Mouse (Mus musculus) bone marrow macrophage, adult 2 months (primary cell): ENCODE results near the gene Trpm3. TPM values are rescaled to one million over a fixed set of nuclear protein-coding genes. Genes with fewer than 3 reads are reported as not detected.
"Not testable (repeated sequence)": the region's sequence is repeated elsewhere in the genome, so short reads cannot be mapped to it uniquely, and the experiment has no call there.

Source experiments
- H3K27ac ChIP-seq: 2 replicates; pipeline ENCODE4 v1.5.1; 2012; ENCODE audit warnings: low read depth, low read length; ENCODE audit not compliant: insufficient read depth
- H3K4me1 ChIP-seq: 2 replicates; pipeline ENCODE4 v1.6.1; 2012; ENCODE audit warnings: low read length; ENCODE audit not compliant: control insufficient read depth, insufficient read depth
- H3K4me3 ChIP-seq: 2 replicates; pipeline ENCODE4 v1.5.1; 2012; ENCODE audit warnings: mild to moderate bottlenecking, low read length, moderate library complexity; ENCODE audit not compliant: insufficient read depth
- CTCF ChIP-seq: IDR thresholded peaks from 2 replicates; pipeline ENCODE4 v1.5.1; 2012; ENCODE audit warnings: low read depth, mild to moderate bottlenecking, low read length, moderate library complexity
- POLR2A ChIP-seq: IDR thresholded peaks from 2 replicates; pipeline ENCODE4 v1.6.1; 2012; ENCODE audit warnings: mild to moderate bottlenecking, low read depth, low read length, borderline replicate concordance
- polyA plus RNA-seq: library from polyadenylated mRNA; stranded (reverse); fragments of >200 nt; gene quantifications from 2 replicates; pipeline ENCODE4 v1.2.4, GENCODE M21; 2012; ENCODE audit not compliant: missing spikeins, insufficient read depth, insufficient read length

Gene Trpm3
- polyA plus RNA-seq, 1 experiment = not detected

DNA sequence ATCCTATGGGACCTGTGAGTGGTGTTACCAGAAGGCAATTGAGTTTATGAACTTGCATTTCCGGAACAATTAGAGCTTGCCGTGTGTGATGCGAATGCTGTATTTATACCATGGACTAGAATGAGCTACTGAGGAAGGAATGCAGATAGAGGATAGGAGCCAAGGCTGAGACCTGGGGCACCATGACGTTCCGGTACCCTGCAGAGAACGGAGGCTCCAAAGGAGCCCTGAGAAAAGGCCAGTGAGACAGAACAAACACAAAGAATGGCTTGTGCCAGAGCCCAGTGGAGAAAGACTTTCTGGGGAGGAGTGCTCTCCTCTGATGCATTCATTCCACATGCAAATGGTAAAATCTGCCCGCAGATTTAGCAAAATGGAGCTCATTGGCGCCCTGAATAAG is 682.9 kb downstream of the Trpm3 start:
- Histone ChIP-seq H3K27ac (no peak overlapping the region), H3K4me1 (no peaks in the 10 kb centered on the region), H3K4me3 (no peak overlapping the region)
- TF ChIP-seq POLR2A = no peak
- TF ChIP-seq CTCF = no peak

- no peaks in the 10 kb centered on the region for H3K4me1 ChIP-seq
- H3K27ac ChIP-seq = no peak overlapping the region
- TF ChIP-seq CTCF (no peak), POLR2A (no peak)
- no peak overlapping the region for H3K4me3 ChIP-seq
Measured at GRCm38 (mm10) chr19:22823491-22823981, 684.7 kb downstream of the Trpm3 start.

- no peaks in the 10 kb centered on the region for H3K4me1 ChIP-seq
- H3K4me3 ChIP-seq = no peak overlapping the region
- H3K27ac ChIP-seq = no peak overlapping the region
- TF ChIP-seq CTCF (no peak), POLR2A (no peak)
Measured at GRCm38 (mm10) chr19:22825812-22826211, 687.0 kb downstream of the Trpm3 start.

DNA sequence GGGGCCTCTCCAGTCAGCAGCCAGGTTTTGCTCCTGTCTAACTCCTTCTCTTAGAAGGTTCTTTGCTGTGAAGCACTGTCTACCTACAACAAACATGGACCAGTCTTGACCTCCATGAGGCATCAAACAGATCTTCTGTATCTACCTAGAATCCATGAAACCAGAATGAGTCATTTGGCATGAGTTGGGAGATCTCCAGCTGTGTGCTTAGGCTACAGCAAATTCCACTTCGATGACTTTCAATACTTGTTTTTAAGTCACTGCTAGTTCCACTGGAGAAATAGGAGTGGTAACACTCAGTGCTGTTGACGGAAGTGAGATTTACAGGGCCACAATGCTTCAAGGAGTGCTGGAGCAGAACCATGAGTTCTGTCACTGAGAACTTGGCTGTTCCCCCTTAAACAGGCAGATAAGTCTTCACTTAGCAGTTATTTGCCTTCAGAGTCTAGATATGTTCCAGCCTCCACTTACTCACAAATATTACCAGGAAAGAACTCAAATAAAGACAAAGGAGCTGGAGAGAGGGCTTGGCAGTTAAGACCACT is 689.4 kb downstream of the Trpm3 start:
- TF ChIP-seq CTCF (no peak), POLR2A (no peak)
- Histone ChIP-seq H3K4me1 (no peaks in the 10 kb centered on the region), H3K27ac (no peak overlapping the region), H3K4me3 (no peak overlapping the region)

DNA sequence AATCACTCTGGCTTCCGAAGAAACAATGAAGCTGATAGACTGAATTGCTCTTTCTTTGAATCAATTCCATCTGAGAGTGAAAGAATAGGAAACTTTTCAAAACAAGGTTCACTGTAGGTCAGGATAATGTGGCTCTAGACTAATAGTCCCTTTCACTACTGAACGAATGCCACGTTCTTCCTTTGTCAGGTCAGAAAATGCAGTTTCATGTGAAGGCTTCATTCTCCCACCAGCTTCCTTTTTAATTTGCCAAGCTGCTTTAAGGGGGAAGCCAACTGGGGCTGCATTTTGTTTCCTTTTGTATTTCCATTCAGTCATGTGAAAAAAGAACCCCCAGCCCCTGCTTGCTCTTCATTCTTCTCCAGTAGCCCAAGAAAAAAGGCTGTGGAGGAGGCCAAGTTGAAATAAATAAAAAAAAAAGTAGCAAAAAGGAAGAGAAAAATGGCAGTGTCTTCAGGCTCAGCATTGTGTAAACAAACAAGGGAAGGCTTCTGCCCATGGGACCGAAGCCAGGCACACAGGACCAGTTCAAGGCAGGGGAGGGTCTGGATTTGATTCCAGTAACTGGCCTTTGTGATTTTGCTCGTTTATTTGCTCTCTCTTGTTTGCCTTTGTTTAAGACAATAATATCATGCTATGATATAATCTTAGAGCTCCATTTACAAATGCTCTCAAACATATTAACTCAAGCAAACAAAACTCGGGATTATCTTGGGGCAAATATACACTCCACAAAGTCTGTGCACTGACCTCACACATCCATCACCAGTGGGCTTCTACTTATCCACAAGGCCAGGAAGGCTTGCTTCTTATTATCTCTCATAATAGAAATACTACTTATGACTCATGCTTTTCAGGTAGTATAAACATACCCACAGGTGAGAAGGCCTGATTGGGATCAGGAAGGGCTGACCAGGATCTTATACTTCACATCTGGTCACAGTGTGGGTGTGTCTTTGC is 702.5 kb downstream of the Trpm3 start:
- no peak overlapping the region for H3K27ac ChIP-seq
- H3K4me1 ChIP-seq = no peaks in the 10 kb centered on the region
- TF ChIP-seq CTCF (no peak), POLR2A (no peak)
- no peak overlapping the region for H3K4me3 ChIP-seq

DNA sequence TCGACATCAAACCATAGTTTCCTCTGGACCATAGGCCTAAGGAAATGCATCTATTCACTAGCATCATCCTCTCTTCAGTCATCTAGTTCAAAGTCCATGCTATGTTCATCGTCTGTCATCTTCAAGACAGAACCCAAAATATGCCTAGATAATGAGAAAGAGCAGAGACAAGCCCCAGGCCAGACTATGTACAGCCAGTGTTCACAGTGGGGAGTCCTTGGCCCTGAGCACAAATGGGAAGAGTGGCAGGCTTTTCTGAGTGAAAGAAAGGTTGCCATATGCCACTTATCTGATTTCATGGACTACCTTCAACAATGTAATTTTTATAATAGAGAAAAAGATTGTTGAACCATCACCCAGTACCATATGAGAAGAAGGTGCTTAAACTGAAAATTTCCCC is 703.9 kb downstream of the Trpm3 start:
- TF ChIP-seq CTCF (no peak), POLR2A (no peak)
- Histone ChIP-seq H3K27ac (no peak overlapping the region), H3K4me1 (no peaks in the 10 kb centered on the region), H3K4me3 (no peak overlapping the region)

DNA sequence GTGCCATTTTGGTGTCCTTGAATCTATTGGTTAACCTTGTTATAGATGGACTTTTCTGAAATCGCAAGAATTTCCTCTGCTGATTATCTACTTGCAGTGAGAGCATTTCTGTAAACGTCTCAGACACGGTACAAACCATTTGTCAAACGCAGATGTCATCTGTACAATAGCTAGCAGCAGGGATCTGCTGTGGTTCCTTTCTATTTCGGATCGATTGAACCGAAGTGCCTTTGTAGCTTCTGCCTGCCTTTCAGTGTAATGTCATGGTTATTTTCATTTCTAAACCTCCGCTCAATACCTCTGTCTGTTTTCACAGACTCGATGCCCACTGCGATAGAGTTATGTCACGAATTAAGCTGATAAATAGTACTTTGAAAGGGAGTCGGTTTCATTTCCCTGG is 708.9 kb downstream of the Trpm3 start:
- TF ChIP-seq CTCF (no peak), POLR2A (no peak)
- H3K4me3 ChIP-seq = no peak overlapping the region
- H3K4me1 ChIP-seq = no peaks in the 10 kb centered on the region
- no peak overlapping the region for H3K27ac ChIP-seq

- Histone ChIP-seq H3K27ac (no peak overlapping the region), H3K4me3 (no peak overlapping the region), H3K4me1 (no peaks in the 10 kb centered on the region)
- TF ChIP-seq POLR2A = no peak
- TF ChIP-seq CTCF = no peak
Measured at GRCm38 (mm10) chr19:22848251-22848650, 709.4 kb downstream of the Trpm3 start.

- TF ChIP-seq CTCF (no peak), POLR2A (no peak)
- H3K27ac ChIP-seq = no peak overlapping the region
- no peak overlapping the region for H3K4me3 ChIP-seq
- no peaks in the 10 kb centered on the region for H3K4me1 ChIP-seq
Measured at GRCm38 (mm10) chr19:22848783-22849576, 710.1 kb downstream of the Trpm3 start.

DNA sequence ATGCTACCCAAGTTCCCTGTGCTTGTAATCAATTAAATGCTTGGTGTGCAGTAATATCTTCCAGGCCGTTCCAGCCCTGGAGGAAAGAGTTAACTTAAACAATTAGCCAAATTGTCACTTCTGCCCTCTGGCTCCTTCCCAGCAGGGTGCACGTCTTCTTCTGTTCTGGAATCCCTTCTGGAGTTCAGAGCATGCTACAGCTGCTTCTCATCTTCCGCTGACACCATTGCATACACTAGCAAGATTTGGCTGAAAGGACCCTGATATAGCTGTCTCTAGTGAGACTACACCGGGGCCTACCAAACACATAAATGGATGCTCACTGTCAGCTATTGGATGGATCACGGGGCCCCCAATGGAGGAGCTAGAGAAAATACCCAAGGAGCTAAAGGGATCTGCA is 712.6 kb downstream of the Trpm3 start:
- not testable (repeated sequence) for H3K4me3 ChIP-seq, H3K4me1 ChIP-seq, H3K27ac ChIP-seq
